Mouse (Mus musculus) embryo, embryonic 9.5 days (tissue): ENCODE measurements around the gene Defb22.

Experiments used
- DNase-seq: peaks from one replicate; pipeline ENCODE4 v3.0.0-alpha.2; 2017; ENCODE audit errors: extremely low spot score

Defb22 gene

DNA sequence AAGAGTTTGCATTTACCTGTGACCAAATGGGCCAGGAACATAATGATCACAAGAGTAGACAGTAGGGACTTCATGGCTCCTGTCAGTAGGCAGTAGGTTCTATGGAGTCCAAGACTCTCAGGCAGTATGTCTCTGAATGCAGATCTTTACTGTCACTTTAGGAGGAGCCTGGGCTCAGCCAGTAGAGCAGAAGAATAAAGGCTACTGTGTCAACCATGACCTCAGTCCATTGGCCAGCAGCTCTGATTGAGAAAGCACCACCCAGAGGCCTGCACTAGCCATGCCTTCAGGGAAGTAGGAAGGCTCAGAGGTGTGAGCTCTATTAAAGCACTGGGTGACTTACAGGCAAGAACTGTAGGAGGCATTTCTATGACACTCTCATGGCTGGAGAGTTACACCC lies at the start of gene Defb22:
Defb22 (minus strand) TSS at position 101 of the 400 bp plus-strand sequence.
- DNase-seq: no peak

DNA sequence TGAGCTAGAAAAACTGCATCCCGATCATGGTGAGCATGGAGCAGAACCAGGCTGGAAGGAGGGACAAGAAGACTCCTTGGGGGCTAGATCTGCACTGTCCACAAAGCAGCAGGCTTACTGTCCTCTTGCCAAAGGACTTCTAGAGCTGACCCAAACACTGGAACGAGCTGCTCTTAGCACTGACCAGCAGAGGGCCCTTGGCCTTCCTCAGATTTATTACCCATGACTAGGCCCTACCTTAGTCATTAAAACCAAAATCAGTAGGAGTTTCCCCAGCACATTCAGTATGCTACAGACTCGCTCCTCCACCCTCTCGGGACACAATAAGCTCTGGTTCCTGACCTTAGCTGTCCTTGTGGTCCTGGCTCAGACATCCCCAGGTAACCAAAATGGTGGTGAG lies 28.0 kb upstream of the Defb22 start, which contains the start of gene Defb28:
Defb28 (plus strand) TSS at position 275 of the 400 bp plus-strand sequence.
- DNase-seq: no peak

DNA sequence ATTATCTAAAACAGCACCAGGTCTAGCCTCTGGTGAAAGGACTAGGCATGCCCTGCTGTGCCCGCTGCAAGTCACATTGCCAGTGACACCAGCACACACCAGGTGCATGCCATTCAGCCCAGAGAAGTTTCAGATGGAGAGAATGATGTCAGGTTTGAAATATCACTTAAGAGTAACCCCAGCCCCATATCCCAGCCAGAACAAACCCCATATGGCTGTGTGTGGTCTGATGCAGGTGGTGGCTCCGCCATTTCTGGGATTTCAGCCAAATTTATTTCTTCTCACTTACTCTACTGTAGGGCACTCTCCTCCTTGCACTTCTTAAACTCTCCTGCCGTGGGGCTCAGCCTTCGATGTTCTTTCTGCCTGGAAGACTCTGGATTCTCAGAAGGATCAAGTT lies 26.1 kb upstream of the Defb22 start:
- no peak for DNase-seq

DNA sequence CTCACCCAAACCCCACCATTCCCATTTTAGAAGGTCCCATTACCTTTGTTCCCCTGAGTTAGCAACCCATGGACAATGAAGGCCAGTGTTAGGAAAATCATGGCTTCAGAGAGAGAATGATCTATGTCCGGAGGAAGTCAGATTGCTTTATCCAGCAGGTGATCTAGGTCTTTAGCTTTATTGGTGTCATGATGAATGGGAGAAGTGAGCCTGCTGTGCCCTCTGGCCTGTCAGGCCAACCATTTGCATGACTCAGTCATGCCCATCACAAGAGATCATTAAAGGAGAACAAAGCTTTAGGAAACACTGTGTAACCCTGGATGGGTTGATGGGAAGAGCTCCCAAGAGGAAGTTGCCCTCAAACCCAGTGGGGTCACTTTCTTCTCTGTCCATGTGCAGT lies 21.7 kb upstream of the Defb22 start, which contains the start of gene Defb26:
Defb26 (minus strand) TSS at position 101 of the 400 bp plus-strand sequence.
- DNase-seq: no peak

DNA sequence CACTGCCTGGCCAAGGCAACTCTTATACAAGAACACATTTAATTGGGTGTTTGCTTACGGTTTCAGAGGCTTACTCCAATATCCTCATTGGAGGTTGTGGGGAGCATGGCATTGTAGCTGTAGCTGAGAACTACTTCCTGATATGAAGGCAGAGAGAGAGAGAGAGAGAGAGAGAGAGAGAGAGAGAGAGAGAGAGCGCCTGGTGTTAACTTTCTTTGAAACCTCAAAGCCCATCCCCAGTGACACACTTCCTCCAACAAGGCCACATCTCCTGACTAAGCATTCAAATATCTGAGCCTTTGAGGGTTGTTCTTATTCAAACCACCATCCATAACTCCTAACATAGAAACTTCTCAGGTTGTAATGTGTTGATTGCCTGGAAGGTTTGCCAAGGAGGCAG lies 14.0 kb upstream of the Defb22 start:
- DNase-seq: no peak

DNA sequence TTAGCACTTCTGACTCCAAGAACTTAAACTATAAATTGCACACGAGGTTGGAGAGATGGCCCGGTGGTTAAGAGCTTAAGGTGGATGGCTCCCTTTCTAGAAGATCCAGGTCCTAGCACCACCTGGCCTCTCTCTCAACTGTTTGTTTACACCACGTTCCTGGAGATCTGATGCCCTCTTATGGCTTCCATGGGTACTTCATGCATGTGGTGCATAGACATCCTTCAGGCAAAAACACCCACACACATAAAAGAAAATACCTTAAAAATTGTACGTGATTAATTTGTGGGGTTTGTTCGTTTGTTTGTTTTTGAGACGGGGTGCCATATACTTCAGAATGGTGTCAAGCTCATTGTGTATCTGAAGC lies 10.9 kb upstream of the Defb22 start:
- DNase-seq: no peak

DNA sequence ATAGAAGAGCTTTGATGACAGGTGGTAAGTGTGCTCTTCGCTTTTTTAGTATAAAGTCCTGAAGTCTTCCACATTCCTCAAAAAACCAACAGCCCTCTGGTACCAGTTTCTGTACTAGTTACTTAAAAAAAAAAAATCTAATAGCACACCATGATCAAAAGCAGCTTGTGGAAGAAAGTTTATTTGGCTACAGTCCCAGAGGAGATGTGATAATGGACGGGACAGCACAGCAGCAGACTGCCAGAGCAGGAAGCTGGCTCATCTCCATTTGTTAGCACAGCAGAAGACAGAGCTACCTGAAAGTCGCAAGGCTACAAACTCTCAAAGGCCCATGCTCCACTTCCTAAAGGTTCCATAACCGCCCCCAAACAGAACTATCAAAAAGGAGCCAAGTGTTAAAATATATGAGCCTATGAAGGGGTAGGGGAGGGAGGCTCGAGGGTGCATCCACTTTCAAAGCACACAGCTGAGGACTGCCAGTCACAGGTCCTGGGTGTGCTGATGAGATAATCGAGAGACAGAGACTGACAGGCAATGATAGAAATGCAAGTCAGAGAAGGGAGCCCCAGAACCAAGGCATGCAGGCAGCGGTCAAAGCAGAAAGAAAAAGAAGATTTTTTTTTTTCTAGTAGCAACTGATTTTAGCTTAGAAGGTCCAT lies 10.4 kb upstream of the Defb22 start:
- no peak for DNase-seq

DNA sequence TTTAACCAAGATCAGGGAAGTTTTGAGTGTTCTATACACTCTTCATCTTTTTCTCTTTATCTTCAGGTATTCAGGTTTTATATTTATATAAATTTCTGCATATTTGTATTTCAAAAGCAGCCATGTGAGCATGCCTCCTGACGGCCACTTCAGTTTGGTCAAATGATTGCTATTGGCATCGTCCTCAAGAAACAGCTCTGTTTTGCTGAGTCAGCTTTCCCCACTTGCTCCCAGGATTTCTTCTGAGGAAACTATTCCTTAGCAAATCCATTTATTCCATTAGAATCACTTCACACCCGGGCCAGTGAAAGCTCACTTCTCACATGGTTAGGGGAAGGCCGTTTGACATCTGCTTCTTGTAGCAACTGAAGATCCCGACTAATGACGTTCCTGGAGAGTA lies 8.1 kb upstream of the Defb22 start:
- no peak for DNase-seq

DNA sequence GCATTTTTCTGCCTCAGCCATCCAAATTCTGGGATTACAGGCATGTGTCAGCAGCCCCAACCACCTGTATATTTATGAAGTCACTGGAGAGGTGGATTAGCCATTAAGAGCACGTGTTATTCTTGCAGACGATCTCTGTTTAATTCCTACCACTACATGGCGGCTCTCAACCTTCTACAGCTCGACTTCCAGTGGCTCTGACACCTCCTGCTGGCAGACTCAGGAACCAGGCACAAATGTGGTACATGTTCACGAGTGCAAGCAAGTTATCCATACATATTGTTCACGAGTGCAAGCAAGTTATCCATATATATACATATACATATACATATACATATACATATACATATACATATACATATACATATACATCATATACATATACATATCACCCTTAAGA lies 3.2 kb upstream of the Defb22 start:
- no peak for DNase-seq

DNA sequence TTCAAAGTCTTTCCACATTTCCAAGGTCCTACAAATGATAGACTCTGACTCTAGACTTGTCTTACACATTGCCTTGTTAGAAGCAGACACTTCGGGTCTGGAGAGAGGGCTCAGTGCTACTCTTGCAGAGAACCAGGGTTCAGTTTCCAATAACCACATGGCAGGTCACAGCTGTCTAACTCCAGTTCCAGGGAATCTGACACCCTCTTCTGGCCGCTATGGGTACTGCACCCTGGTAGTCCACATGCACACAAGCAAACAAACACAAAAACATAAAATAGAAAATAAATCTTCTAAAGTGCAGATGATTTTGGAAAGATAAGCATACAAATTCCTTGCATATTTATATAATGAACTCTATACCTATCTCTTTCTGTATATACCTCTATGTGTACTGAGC lies 2.9 kb downstream of the Defb22 start:
- DNase-seq: no peak

DNA sequence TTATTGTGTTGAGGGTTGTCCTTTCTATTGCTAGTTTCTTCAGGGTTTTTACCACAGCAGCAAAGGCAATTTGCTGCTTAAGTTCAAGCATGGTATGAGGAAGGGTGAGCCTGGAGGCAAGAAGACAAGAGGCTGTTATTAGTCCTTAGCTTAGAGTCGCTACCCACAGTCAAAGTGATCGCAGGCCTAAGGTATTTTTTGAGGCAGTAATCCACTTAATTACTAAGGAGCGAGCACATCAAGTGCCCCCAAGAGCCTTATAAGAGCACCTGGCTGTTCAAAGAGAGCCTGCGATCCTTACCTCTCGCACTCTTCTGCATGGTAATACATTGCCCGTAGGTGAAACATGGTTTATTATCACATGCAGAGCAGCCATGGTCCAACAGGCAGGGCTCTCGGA lies 8.2 kb downstream of the Defb22 start:
- DNase-seq: no peak

DNA sequence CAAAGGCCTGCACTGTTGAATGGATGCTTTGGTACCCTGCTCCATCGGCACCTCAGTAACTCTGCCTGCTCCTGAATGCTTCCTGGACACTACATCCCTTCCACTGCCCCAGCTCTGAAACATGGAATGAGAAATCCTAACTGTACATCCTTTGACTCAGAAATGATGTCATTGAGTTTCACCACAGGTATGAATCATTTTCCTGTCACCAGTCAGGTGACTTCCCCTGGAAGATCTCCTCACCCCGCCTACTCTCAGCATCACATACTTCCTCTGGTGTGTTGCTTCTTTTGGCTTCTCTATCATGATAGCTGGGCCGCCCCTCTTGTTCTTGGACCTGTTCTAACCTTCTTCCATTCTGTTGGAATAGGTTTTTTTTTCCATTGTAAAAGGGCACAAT lies 9.1 kb downstream of the Defb22 start:
- no peak for DNase-seq

DNA sequence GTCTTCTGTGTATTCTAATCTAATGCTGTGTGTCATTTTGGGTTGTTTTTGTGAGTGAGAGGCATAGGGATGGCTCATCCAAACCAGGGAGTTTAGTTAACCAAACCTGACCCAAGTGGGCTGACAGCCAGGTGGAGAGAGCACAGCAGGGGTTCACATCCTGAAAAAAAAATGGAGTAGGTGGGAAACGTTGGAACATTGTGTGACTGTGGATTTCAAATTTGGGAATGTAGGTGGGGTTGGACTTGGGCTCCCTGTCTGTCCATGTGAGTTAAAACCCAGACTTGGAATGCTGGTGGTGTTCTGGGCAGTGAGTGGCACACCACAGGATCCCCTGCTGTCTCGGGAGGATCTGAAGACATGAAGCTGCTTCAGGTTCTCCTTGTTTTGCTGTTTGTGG lies 13.2 kb downstream of the Defb22 start, which contains the start of gene Defb20:
Defb20 (plus strand) TSS at position 301 of the 400 bp plus-strand sequence.
- no peak for DNase-seq

DNA sequence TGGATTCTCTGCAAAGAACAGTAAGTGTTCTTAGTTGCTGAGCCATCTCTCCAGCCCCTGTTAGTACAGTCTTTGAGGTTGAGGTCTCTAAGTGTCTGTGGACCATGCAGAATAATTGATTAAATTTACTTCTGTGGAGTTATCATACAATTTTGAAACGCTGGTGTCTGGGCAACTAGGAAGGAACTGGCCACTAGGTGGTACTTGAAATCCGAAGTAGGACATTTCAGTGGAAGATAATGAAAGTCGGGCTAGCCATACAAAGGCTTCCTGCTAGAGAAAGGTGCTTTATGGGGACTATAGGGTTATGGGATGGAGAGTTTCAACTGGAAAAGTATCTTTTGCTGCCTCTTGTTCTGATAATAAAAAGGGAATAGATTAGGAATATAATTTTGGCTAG lies 17.5 kb downstream of the Defb22 start:
- DNase-seq: no peak

DNA sequence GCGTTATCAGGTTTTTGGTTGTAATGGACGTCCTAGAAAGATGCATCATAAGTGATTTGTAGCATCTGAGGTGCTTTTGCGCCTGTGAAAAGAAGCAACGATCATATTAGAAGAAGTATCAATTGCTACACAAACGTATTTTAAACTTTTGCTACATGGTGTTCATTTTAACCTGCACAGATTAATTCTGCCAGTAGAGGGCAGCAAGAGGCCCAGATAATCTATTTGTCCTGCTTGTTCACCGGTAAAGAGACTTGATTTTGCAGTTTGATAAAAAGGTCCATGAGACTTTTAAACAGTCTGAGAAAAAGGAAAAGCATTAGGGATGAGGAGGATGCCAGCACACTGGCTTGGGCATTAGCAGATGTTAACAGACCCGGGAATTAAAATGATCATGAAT lies 19.0 kb downstream of the Defb22 start:
- peak; percentile 47 for DNase-seq

DNA sequence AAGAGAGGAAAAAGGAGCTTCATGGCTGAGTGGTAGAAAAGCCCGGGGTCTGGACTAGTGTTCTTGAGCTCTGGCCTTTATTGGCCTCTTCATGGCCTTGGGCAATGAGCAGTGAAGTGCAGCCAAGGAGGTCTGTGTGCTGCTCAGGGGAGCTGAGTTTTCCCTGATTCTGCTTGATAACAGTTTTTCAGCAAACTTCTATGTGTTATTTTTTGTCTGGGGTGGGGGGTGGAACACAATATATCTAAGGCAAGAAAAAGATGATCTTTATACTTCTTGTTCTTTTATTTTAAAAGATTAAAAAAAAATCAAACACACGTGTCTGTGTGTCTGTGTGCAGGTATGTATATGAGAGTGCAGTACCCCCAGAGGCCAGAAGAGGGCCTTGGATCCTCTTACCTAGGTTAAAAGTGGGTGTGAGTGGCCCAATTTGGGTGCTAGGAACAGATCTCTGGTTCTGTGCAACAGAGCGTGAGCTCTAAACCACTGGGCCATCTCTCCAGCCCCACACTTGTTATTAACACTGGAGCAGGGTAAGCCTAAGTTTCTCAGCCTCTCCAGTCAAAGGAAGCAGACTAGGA lies 25.3 kb downstream of the Defb22 start, which contains the start of gene Defb23:
Defb23 (minus strand) TSS at position 51 of the 581 bp plus-strand sequence.
- no peak for DNase-seq

DNA sequence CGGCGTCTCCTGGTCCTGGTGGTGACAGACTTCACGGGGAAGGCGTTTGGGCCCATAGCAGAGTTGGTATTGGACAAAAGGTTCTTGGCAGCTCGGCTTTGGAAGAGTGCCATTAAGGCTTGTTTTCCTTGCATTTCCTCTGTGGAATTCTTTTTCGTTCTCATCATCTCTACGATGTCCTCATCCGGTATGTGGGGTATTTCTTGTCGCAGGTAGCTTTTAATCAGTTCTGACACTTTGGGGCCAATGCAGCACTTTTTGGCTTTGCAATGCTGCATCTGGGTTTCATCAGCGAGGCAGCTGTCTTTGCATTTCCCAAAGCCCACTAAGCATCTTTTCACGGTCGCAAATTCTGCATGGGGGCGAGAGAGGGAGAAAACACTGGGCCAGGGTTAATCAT lies 30.7 kb downstream of the Defb22 start:
- DNase-seq: no peak

DNA sequence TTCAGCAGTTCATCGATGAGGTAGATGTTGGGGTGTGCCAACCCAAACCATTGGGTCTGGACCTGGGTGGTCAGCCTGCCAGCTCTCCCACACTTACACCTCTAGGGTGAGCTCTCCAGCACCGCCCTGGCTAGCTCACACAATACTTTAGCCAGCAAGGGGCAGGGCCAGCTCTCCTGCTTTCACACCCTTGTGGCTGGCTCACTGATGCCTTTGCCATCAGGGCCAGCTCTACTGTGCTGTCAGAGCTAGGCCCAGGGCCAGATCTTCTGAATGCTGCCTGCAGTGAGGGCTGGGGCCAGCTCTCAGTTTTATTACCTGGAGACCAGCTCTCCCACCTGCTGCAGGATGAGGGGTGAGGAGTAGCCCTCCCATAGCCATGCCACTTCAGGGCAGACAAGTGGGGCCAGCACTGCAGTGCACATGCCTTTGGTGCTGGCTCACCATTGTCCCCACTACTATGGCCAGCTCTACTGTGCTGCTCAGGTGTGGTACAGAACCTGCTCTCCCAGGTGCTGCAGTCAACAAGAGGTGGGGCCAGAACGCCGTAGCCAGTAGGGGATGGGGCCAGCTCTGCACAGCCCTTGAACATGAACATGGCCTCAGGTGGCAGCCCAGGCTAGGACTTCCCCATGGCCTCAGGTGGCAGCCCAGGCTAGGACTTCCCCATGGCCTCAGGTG lies 37.7 kb downstream of the Defb22 start:
- no peak for DNase-seq

DNA sequence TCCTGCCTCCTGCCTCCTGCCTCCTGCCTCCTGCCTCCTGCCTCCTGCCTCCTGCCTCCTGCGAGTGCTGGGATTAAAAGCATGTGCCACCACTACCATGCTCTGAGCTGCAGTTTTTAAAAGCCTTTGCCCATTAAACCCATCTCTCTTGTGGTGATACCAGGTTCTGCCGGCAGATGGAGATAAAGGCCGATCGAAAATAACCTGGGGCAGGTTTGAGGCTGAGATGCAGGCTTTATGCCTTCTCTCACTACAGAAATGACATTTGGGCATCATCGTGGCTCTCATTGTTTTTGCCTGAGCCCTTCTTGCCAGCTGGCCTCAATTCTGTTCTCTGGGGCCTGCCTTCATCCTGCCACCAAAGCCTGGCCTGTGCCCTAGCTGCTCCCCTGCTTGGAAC lies 39.7 kb downstream of the Defb22 start:
- DNase-seq: peak; percentile 63

DNA sequence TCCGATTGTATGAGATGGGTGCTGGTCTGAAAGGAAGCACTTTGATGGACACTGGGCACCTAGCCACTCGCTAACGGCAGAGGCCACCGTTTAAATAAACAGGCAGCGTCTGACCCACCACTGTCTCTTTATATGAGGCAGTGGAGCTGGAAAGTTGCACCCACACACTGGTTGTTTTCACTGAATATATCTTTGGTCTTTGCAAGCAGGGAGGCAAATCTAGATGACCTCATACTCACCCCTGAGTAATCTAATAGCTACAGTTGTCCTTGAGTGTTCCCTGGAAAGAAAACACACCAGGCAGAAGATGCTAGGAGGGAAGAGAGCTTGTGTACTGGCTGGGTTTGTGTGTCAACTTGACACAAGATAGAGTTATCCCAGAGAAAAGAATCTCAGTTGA lies 42.5 kb downstream of the Defb22 start:
- DNase-seq: no peak

DNA sequence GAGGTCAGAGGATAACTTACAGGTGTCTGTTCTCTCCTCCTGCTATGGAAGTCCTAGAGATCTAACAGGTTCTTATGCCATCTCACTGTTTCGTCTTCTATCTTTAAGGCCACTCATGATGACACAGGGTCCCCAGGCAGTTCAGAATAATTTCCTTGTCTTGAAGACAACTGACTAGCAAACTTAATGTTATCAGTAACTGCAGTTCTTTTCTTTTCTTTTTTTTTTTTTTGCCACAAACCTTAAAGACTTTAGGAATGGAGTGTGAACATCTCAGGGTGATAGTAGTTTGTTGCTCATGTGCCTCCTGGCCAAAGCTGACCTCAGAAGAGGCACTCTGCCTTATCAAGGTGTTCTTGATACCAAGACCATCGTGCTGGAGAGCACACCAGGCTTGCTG lies 43.3 kb downstream of the Defb22 start:
- DNase-seq: no peak

DNA sequence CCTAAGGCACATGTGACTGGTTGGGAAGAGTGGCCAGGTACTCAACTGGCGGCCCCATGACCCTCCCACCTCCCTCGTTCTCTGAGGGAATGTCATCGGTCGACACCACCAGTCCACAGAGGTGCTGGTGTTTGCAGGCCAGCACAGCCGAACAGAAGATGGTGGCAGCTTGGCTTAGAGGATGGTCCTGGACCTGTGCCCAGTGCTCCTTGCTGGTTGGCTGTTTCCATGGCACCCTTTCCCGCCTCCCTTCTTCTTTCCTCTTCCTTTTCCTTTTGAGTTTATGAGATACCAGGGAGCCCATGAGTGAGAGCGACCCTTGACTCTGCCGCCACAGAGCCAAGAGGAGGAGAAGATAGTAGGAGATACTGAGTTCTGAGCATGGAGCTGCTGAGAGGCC lies 46.7 kb downstream of the Defb22 start:
- DNase-seq: no peak

DNA sequence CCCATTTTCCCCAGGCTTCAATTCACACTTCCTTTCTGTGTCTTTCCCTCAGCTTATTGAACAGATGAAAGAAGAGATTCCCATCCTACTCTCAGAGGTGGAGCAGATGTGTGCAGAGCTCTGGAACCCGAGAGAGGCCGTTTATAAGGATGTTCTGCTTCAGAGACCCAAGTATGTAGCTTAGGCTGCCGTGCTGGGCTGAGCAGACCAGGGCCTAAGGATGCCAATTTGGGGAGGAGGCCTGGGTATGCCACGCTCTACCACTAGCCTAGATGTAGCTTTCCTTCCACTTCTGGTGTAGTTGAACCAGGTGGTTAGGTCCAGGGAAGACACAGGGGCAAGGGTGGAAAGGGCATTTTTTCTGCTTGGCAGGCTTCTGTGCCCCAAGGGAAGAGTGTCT lies 47.6 kb downstream of the Defb22 start:
- DNase-seq: no peak
